Comparison of ENCODE assay signal across 8 mouse cellular contexts in genomic region chr12:44209141-44209823, GRCm38 (mm10). TPM values are rescaled to one million over a fixed set of nuclear protein-coding genes. Genes with fewer than 3 reads are reported as not detected.
DNase-seq lines count a peak whose midpoint lies in the region; ATAC-seq and TF ChIP-seq lines count a peak whose summit lies in the region.

No protein-coding gene starts in this region.

- ATAC-seq in embryonic facial prominence, embryonic 15.5 days (ENCODE audit: insufficient number of reproducible peaks, low FRiP score, low TSS enrichment, low read depth) = no peak
- ATAC-seq in heart, postnatal 0 days (ENCODE audit: insufficient read depth, low read depth) = peak; percentile 6

- H3K36me3 ChIP-seq in ES-Bruce4 (ENCODE audit: control insufficient read depth, insufficient read depth, low read length, poor library complexity, severe bottlenecking) = peaks cover 9% of the 10 kb centered on the region
- H3K36me3 ChIP-seq in embryonic facial prominence, embryonic 15.5 days = 0 out of 2 replicates have a peak, but pooled peaks cover 3% of the 10 kb centered on the region
- H3K36me3 ChIP-seq in heart, postnatal 0 days (replicated peaks; ENCODE audit: control insufficient read depth, insufficient read depth, low read length) = peaks cover 9% of the 10 kb centered on the region

- H3K27me3 ChIP-seq in ES-Bruce4 (ENCODE audit: control insufficient read depth, insufficient read depth, low read length, poor library complexity, severe bottlenecking) = no peaks in the 10 kb centered on the region
- no peaks in the 10 kb centered on the region for H3K27me3 ChIP-seq in embryonic facial prominence, embryonic 15.5 days
- H3K27me3 ChIP-seq in heart, postnatal 0 days (ENCODE audit: control insufficient read depth, insufficient read depth, low read length) = no peaks in the 10 kb centered on the region

- H3K4me1 ChIP-seq in ES-Bruce4 (ENCODE audit: control insufficient read depth, insufficient read depth, low read length) = no peaks in the 10 kb centered on the region
- no peaks in the 10 kb centered on the region; the same call in 1 of the 2 replicates for H3K4me1 ChIP-seq in embryonic facial prominence, embryonic 15.5 days
- peaks cover 3% of the 10 kb centered on the region; the same call in 1 of the 2 replicates for H3K4me1 ChIP-seq in heart, postnatal 0 days (ENCODE audit: control insufficient read depth, insufficient read depth)
- H3K4me1 ChIP-seq in lung, adult 2 months (ENCODE audit: control insufficient read depth, insufficient read depth, low read length) = peaks cover 4% of the 10 kb centered on the region; the same call in 1 of the 2 replicates

- under 1% methylated on average over 37 of the region's 37 CpGs for WGBS in embryonic facial prominence, embryonic 15.5 days
- WGBS in heart, postnatal 0 days = under 1% methylated on average over 37 of the region's 37 CpGs
- WGBS in lung, adult 2 months = under 1% methylated on average over 37 of the region's 37 CpGs

- no peaks in the 10 kb centered on the region for H3K9me3 ChIP-seq in ES-Bruce4 (replicated peaks; ENCODE audit: control insufficient read depth, insufficient read depth, low read length, poor library complexity, severe bottlenecking)
- no peaks in the 10 kb centered on the region for H3K9me3 ChIP-seq in embryonic facial prominence, embryonic 15.5 days (replicated peaks)
- no peaks in the 10 kb centered on the region for H3K9me3 ChIP-seq in heart, postnatal 0 days (replicated peaks; ENCODE audit: control insufficient read depth, low read length)

- no peak for TF ChIP-seq CTCF in ES-Bruce4 (IDR thresholded peaks at IDR 0.05; ENCODE audit: low read depth, low read length)
- TF ChIP-seq CTCF in heart, postnatal 0 days (IDR thresholded peaks at IDR 0.05; ENCODE audit: low read depth) = no peak
- no peak for TF ChIP-seq CTCF in lung, adult 2 months (IDR thresholded peaks at IDR 0.05; ENCODE audit: insufficient read depth, low read length)

- no peak for TF ChIP-seq POLR2A in ES-Bruce4 (IDR thresholded peaks at IDR 0.05; ENCODE audit: insufficient read depth, low read length)
- no peak for TF ChIP-seq POLR2A in lung, adult 2 months (IDR thresholded peaks at IDR 0.05; ENCODE audit: borderline replicate concordance, extremely low read depth, low read depth, low read length)

- peak overlapping the region; percentile 89 for H3K9ac ChIP-seq in ES-Bruce4 (ENCODE audit: low read depth, poor library complexity, severe bottlenecking)
- H3K9ac ChIP-seq in embryonic facial prominence, embryonic 15.5 days = peak overlapping the region; percentile 87
- H3K9ac ChIP-seq in heart, postnatal 0 days (replicated peaks; ENCODE audit: low read depth, low read length) = peak overlapping the region; percentile 93

- H3K4me2 ChIP-seq in embryonic facial prominence, embryonic 15.5 days (replicated peaks) = peak overlapping the region; percentile 57
- H3K4me2 ChIP-seq in heart, postnatal 0 days (ENCODE audit: low read depth, low read length) = peak overlapping the region; percentile 87

- TF ChIP-seq EP300 in ES-Bruce4 (IDR thresholded peaks at IDR 0.05; ENCODE audit: insufficient read depth, low read depth, low read length) = no peak
- no peak for TF ChIP-seq EP300 in heart, postnatal 0 days (IDR thresholded peaks at IDR 0.05; ENCODE audit: low read depth)

- H3K27ac ChIP-seq in ES-Bruce4 (ENCODE audit: insufficient read depth, low read length) = no peak overlapping the region
- peak overlapping the region; percentile 80 for H3K27ac ChIP-seq in embryonic facial prominence, embryonic 15.5 days (replicated peaks)
- H3K27ac ChIP-seq in heart, postnatal 0 days (ENCODE audit: low read depth) = peak overlapping the region; percentile 90

- H3K4me3 ChIP-seq in ES-Bruce4 (ENCODE audit: low read depth, low read length) = peak overlapping the region; percentile 84
- H3K4me3 ChIP-seq in embryonic facial prominence, embryonic 15.5 days (replicated peaks) = peak overlapping the region; percentile 99
- peak overlapping the region; percentile 100 for H3K4me3 ChIP-seq in heart, postnatal 0 days (ENCODE audit: low read depth, low read length)
- H3K4me3 ChIP-seq in lung, adult 2 months (replicated peaks; ENCODE audit: extremely low read depth, low read depth, low read length) = peak overlapping the region; percentile 93

- DNase-seq in adrenal gland, postnatal 14 days = peak; percentile 36
- peak; percentile 35 for DNase-seq in heart, postnatal 0 days (ENCODE audit: low spot score)
- DNase-seq in kidney, postnatal 14 days = peak; percentile 83
- peak; percentile 51 for DNase-seq in lung, adult 2 months
- DNase-seq in ovary, postnatal 14 days (ENCODE audit: low spot score) = peak; percentile 39
- DNase-seq in thymus, postnatal 10 days (ENCODE audit: low spot score in 2 of 2) = no peak

RNA-seq across cellular contexts. Expression of gene Dnajb9, which starts 0.8 kb away (rescaled TPM):
- 14.2 and 14.3 TPM in 2 replicates for polyA plus RNA-seq in ES-Bruce4 (2011; ENCODE audit: insufficient read depth, insufficient read length, low read depth, missing spikeins)
- 40.6 and 40.7 TPM in 2 replicates for total RNA-seq in adrenal gland, postnatal 14 days (2021)
- 24.3 and 25.4 TPM in 2 replicates for polyA plus RNA-seq in embryonic facial prominence, embryonic 15.5 days (2015; fragmentation: Nextera tagmentation; extraction: Ambion mirVana)
- total RNA-seq in heart, postnatal 0 days (2014; rRNA removed; ENCODE audit: low replicate concordance) = 12.4 and 23.3 TPM in 2 replicates
- 18.8 and 29.1 TPM in 2 replicates for polyA plus RNA-seq in heart, postnatal 0 days (2015; fragmentation: Nextera tagmentation; extraction: Ambion mirVana)
- polyA plus RNA-seq in lung, adult 2 months (2012; rRNA removed) = 3.6 and 4.6 TPM in 2 replicates

RNA-seq across cellular contexts. Expression of gene Pnpla8, which starts 11.9 kb away (rescaled TPM):
- 66.1 and 69.5 TPM in 2 replicates for polyA plus RNA-seq in ES-Bruce4 (2011; ENCODE audit: insufficient read depth, insufficient read length, low read depth, missing spikeins)
- total RNA-seq in adrenal gland, postnatal 14 days (2021) = 134 and 144 TPM in 2 replicates
- polyA plus RNA-seq in embryonic facial prominence, embryonic 15.5 days (2015; fragmentation: Nextera tagmentation; extraction: Ambion mirVana) = 61.0 and 66.0 TPM in 2 replicates
- total RNA-seq in heart, postnatal 0 days (2014; rRNA removed; ENCODE audit: low replicate concordance) = 50.2 and 55.4 TPM in 2 replicates
- 82.9 and 92.3 TPM in 2 replicates for polyA plus RNA-seq in heart, postnatal 0 days (2015; fragmentation: Nextera tagmentation; extraction: Ambion mirVana)
- 9.7 and 17.3 TPM in 2 replicates for polyA plus RNA-seq in lung, adult 2 months (2012; rRNA removed)

Comparison
In these comparisons a context has a peak if more than half of its experiments do, and no peak if none do; other contexts are left out.
1. DNase-seq: peak in adrenal gland, postnatal 14 days (single experiment), heart, postnatal 0 days (single experiment), kidney, postnatal 14 days (single experiment), lung, adult 2 months (single experiment) and ovary, postnatal 14 days (single experiment); none in thymus, postnatal 10 days (0 of 2).
2. Peak in every context shown above with its lines, with median percentiles within 50 percentile points of each other: H3K4me3 ChIP-seq and H3K9ac ChIP-seq.